9 mouse cellular contexts compared by ENCODE assay signal in genomic region chr8:120562680-120563347, GRCm38 (mm10). TPM values are rescaled to one million over a fixed set of nuclear protein-coding genes. Genes with fewer than 3 reads are reported as not detected.
DNase-seq lines count a peak whose midpoint lies in the region; ATAC-seq and TF ChIP-seq lines count a peak whose summit lies in the region.
"Had no signal": no experiment of that assay in that cellular context is flagged by ENCODE, and none has a peak within 500 bp of the region (broad histone marks: within the 10 kb centered on the region; RNA-seq: fewer than 3 reads in every experiment).

No protein-coding gene starts in this region.

- H3K4me3 ChIP-seq in limb, embryonic 15.5 days, result no peak overlapping the region
- no peak overlapping the region for H3K4me3 ChIP-seq in stomach, postnatal 0 days (ENCODE audit: low read depth, low read length)

- H3K4me2 ChIP-seq in limb, embryonic 15.5 days, result no peak overlapping the region
- H3K4me2 ChIP-seq in stomach, postnatal 0 days (replicated peaks; ENCODE audit: low read depth), result no peak overlapping the region

- DNase-seq in heart, adult 11 months, result peak; percentile 94
- no peak for DNase-seq in heart, adult 18-20 months
- peak; percentile 25 for DNase-seq in thymus, postnatal 4 days
- no peak for DNase-seq in thymus, adult 18-20 months
- no peak for DNase-seq in stomach, postnatal 0 days (ENCODE audit: low spot score)
- no peak for DNase-seq in gastrocnemius, adult 8-10 months (ENCODE audit: low spot score in 2 of 2)
- DNase-seq: adrenal gland, adult 8-10 months had no signal

- peak overlapping the region; percentile 72 for H3K27ac ChIP-seq in limb, embryonic 15.5 days
- H3K27ac ChIP-seq in stomach, postnatal 0 days (replicated peaks), result peak overlapping the region; percentile 61

- H3K27me3 ChIP-seq in limb, embryonic 15.5 days, result no peaks in the 10 kb centered on the region
- H3K27me3 ChIP-seq in stomach, postnatal 0 days (ENCODE audit: control insufficient read depth, insufficient read depth, low read length), result no peaks in the 10 kb centered on the region

- H3K9me3 ChIP-seq in limb, embryonic 15.5 days, result no peaks in the 10 kb centered on the region
- no peaks in the 10 kb centered on the region for H3K9me3 ChIP-seq in stomach, postnatal 0 days (ENCODE audit: control insufficient read depth, low read length)

- H3K9ac ChIP-seq in limb, embryonic 15.5 days, result no peak overlapping the region
- H3K9ac ChIP-seq in stomach, postnatal 0 days (ENCODE audit: low read length), result no peak overlapping the region

- 62% methylated on average over 18 of the region's 18 CpGs for WGBS in limb, embryonic 15.5 days
- 84% methylated on average over 18 of the region's 18 CpGs for WGBS in stomach, postnatal 0 days

- peaks cover 74% of the 10 kb centered on the region for H3K4me1 ChIP-seq in limb, embryonic 15.5 days
- H3K4me1 ChIP-seq in stomach, postnatal 0 days (replicated peaks; ENCODE audit: control insufficient read depth, insufficient read depth), result peaks cover 7% of the 10 kb centered on the region

- TF ChIP-seq CTCF in stomach, postnatal 0 days (IDR thresholded peaks at IDR 0.05; ENCODE audit: low read depth), result no peak

- no peak for ATAC-seq in limb, embryonic 15.5 days (ENCODE audit: insufficient number of reproducible peaks, low FRiP score, low TSS enrichment, low read depth)
- no peak for ATAC-seq in stomach, postnatal 0 days (ENCODE audit: low FRiP score, low TSS enrichment)
- no peak for ATAC-seq in erythroblast, adult 5-6 weeks (replicated peaks; ENCODE audit: low FRiP score, poor library complexity, severe bottlenecking)

- H3K36me3 ChIP-seq in limb, embryonic 15.5 days, result peaks cover 15% of the 10 kb centered on the region
- H3K36me3 ChIP-seq in stomach, postnatal 0 days (ENCODE audit: control insufficient read depth, insufficient read depth, low read length), result peaks cover 7% of the 10 kb centered on the region

- TF ChIP-seq EP300 in stomach, postnatal 0 days (optimal IDR thresholded peaks at IDR 0.05), result no peak

RNA-seq across cellular contexts. Expression of gene Gins2, which starts 26.3 kb away (rescaled TPM):
- 1 to 10 TPM in 1 of 2 experiments, under 1 TPM in 1; 0.98 to 1.8 TPM for total RNA-seq in heart, adult 18-20 months (2021)
- polyA plus RNA-seq in limb, embryonic 15.5 days (2015; fragmentation: Nextera tagmentation; extraction: Ambion mirVana), result 81.4 and 85.2 TPM in 2 replicates
- polyA plus RNA-seq in stomach, postnatal 0 days (2015; fragmentation: Nextera tagmentation; extraction: Ambion mirVana), result 31.0 and 35.5 TPM in 2 replicates
- total RNA-seq in gastrocnemius, adult 8-10 months (2022), result under 1 TPM in 3 of 4 experiments, not detected in 1; 0.09 to 0.43 (median 0.36) TPM
- total RNA-seq in erythroblast, adult 5-6 weeks (2015; ENCODE audit: low replicate concordance), result 13.3 and 32.0 TPM in 2 replicates
- 4.3 and 14.3 TPM in 2 replicates for total RNA-seq in erythroblast, adult 5-6 weeks (2017; ENCODE audit: low replicate concordance)

Comparison
In these comparisons a context has a peak if more than half of its experiments do, and no peak if none do; other contexts are left out.
1. DNase-seq: peak in heart, adult 11 months (single experiment) and thymus, postnatal 4 days (single experiment); none in heart, adult 18-20 months (0 of 2), thymus, adult 18-20 months (0 of 2), stomach, postnatal 0 days (single experiment) and gastrocnemius, adult 8-10 months (0 of 2).